Mouse (Mus musculus): ENCODE measurements around the gene Tcf12. TPM values are rescaled to one million over a fixed set of nuclear protein-coding genes. Genes with fewer than 3 reads are reported as not detected.

Gene Tcf12
- total RNA-seq, 1 experiment from 2014 or later, result 69.8 TPM

DNA sequence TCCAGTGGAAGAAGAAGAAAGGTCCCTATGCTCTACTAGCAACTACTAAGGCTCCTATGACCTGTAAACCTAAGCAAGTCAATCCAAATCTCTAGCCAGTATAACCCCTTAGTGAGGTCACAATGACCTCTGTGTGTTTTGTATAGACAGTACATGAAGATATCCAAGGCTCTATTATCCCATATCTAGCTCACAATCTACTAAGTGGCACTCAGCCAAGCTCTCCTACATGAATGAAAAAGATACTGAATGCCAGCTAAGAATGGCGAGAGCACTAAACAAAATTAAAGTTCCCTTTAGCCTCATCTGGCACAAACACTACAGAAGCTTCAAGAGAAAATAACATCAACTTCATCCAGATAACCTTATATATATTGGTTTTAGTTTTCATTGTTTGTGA is 103.0 kb downstream of the Tcf12 start:
- no peak for ATAC-seq (ENCODE audit: extremely low read depth, insufficient number of reproducible peaks, low FRiP score, poor library complexity, severe bottlenecking)

DNA sequence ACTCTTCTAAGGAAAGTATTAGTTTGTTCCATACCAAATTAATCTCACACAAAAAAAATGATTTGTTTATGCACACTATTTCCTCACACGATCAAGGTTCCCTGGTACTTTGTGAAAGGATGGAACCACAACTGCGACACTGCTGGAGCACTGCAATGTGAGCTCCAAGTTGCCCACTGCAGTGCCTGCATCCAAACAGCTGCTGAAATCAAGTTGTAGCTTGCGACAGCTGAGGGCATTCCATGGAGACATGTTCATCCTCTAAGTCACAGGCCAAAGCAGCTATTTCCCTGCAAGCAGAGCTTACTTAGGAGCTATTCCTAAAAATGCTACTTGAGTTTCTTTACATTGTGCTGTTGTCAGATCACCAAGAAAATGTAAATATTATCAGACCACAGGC is 120.5 kb downstream of the Tcf12 start:
- no peak for ATAC-seq (ENCODE audit: extremely low read depth, insufficient number of reproducible peaks, low FRiP score, poor library complexity, severe bottlenecking)

GRCm38 (mm10) chr9:71990376-71990775 is 121.3 kb downstream of the Tcf12 start:
- no peak for ATAC-seq (ENCODE audit: extremely low read depth, insufficient number of reproducible peaks, low FRiP score, poor library complexity, severe bottlenecking)

DNA sequence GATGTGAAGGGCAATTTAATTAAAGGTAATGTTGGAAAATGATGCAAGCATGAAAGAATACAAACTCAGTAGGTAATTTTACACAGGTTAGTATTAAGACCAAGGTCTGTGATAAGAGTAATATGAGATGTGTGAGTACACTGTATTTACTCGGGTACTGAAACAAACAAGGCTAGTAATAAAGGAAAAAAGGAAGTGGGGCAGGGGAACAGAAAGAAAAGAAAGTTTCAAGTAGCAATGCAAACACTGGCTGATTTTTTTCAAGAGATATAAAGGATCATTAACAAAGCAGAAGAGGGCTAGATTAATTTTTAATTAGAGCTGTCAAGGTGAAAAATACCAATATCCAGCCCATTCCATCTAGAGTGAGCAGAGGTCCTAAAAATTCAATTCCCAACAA is 122.0 kb downstream of the Tcf12 start:
- ATAC-seq (ENCODE audit: extremely low read depth, insufficient number of reproducible peaks, low FRiP score, poor library complexity, severe bottlenecking), result no peak

- ATAC-seq (ENCODE audit: extremely low read depth, insufficient number of reproducible peaks, low FRiP score, poor library complexity, severe bottlenecking), result no peak
Measured at GRCm38 (mm10) chr9:71986716-71987115, 125.0 kb downstream of the Tcf12 start.

DNA sequence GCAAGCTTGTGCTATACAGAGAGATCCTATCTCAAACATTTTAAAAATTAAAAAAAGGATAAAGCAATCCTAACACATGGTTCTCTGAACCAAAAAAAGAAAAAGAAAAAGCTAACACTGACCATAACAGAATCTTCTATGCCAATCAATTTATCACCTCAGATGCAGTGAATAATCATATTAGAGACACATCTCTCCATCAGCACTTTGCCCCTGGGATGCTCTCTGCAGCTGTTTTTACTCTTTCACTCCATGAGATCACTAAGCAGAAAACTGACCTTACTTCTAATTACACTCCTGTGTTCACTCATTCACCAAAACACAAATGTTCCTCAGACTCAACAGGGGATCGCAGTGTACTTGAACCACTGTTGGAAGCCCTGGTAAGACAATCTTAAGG is 128.8 kb downstream of the Tcf12 start:
- no peak for ATAC-seq (ENCODE audit: extremely low read depth, insufficient number of reproducible peaks, low FRiP score, poor library complexity, severe bottlenecking)

- ATAC-seq (ENCODE audit: extremely low read depth, insufficient number of reproducible peaks, low FRiP score, poor library complexity, severe bottlenecking), result no peak
Measured at GRCm38 (mm10) chr9:71981071-71981470, 130.6 kb downstream of the Tcf12 start.

GRCm38 (mm10) chr9:71980579-71980978 is 131.1 kb downstream of the Tcf12 start:
- ATAC-seq (ENCODE audit: extremely low read depth, insufficient number of reproducible peaks, low FRiP score, poor library complexity, severe bottlenecking), result no peak

DNA sequence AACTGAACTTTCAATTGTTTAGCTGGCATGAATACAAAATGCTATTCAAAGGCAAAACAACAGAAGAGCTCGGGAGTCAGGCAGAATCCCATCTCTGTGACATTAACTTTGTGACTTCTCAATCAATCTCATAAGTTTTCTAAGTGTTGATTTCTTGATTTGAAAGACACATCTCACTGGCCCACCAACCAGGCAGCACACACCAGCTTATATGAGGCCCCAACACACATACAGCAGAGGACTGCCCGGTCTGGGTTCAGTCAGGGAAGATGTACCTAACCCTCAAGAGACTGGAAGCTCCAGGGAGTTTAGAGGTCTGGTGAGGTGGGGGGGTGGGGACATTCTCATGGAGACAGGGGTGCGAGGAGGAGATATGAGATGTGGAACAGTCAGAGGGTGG is 132.8 kb downstream of the Tcf12 start:
- no peak for ATAC-seq (ENCODE audit: extremely low read depth, insufficient number of reproducible peaks, low FRiP score, poor library complexity, severe bottlenecking)

DNA sequence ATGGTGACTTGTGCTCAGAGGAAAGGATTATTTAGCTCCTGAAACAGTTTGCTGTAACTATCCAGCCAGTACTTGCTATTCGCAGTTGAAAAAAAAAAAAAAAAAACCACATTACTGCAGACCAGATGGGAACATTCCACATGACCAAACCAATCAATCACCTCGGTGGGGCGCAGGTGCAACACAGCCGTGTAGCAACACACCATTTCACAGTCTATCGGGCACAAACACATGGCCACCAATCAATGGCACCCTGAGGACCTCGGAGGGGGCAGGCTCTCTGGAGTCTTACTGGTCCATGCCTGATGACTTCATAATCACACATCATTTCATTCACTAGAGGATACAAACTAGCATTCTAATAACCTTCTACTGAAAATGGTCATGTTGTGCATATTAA is 135.6 kb downstream of the Tcf12 start:
- ATAC-seq (ENCODE audit: extremely low read depth, insufficient number of reproducible peaks, low FRiP score, poor library complexity, severe bottlenecking), result peak; percentile 26; the same call in 1 of the 2 replicates

GRCm38 (mm10) chr9:71975141-71975540 is 136.5 kb downstream of the Tcf12 start:
- no peak for ATAC-seq (ENCODE audit: extremely low read depth, insufficient number of reproducible peaks, low FRiP score, poor library complexity, severe bottlenecking)

GRCm38 (mm10) chr9:71974541-71974959 is 137.1 kb downstream of the Tcf12 start:
- no peak for ATAC-seq (ENCODE audit: extremely low read depth, insufficient number of reproducible peaks, low FRiP score, poor library complexity, severe bottlenecking)

GRCm38 (mm10) chr9:71964039-71964438 is 147.6 kb downstream of the Tcf12 start:
- ATAC-seq (ENCODE audit: extremely low read depth, insufficient number of reproducible peaks, low FRiP score, poor library complexity, severe bottlenecking), result no peak

- ATAC-seq (ENCODE audit: extremely low read depth, insufficient number of reproducible peaks, low FRiP score, poor library complexity, severe bottlenecking), result no peak
Measured at GRCm38 (mm10) chr9:71960026-71960396, 151.7 kb downstream of the Tcf12 start.

GRCm38 (mm10) chr9:71959259-71960025 is 152.2 kb downstream of the Tcf12 start:
- ATAC-seq (ENCODE audit: extremely low read depth, insufficient number of reproducible peaks, low FRiP score, poor library complexity, severe bottlenecking), result no peak

DNA sequence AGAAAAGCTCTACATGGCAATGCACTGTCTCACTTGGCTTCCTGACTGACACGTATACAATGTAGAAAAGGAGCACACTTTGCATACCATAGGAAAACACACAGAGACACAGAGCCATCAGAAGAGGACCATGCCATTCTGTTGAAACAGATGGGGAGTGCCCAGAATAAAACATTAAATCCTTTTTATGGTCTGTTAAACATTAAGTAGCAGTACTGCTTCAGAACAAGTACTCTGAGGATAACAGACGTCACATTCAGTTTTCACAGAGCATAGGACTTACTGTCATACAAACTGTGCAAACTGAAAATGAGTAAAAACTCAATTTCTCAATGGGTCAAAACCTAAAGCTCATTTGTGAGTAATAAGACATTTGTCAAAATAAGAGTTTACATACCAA is 158.5 kb downstream of the Tcf12 start:
- ATAC-seq (ENCODE audit: extremely low read depth, insufficient number of reproducible peaks, low FRiP score, poor library complexity, severe bottlenecking), result no peak

GRCm38 (mm10) chr9:71952621-71953076 is 159.0 kb downstream of the Tcf12 start:
- peak; percentile 55; the same call in 1 of the 2 replicates for ATAC-seq (ENCODE audit: extremely low read depth, insufficient number of reproducible peaks, low FRiP score, poor library complexity, severe bottlenecking)

DNA sequence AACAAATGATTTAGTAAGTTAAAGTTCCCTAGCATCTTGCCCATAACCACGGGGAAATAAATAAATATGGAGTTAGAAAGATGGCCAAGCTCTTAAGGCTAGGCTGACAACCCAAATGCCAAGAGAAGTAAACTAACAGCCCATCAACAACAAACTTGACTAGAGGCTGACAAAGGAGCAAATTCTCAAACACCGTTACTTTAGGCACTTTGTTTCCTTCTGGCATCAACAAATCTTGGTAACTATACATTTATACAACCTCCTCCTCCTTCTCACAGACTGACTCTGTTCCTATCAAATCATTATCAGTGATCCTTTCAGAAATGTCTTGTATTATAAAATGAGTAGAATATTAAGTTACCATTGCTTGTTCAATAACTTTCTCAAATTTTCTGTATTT is 159.7 kb downstream of the Tcf12 start:
- ATAC-seq (ENCODE audit: extremely low read depth, insufficient number of reproducible peaks, low FRiP score, poor library complexity, severe bottlenecking), result no peak

DNA sequence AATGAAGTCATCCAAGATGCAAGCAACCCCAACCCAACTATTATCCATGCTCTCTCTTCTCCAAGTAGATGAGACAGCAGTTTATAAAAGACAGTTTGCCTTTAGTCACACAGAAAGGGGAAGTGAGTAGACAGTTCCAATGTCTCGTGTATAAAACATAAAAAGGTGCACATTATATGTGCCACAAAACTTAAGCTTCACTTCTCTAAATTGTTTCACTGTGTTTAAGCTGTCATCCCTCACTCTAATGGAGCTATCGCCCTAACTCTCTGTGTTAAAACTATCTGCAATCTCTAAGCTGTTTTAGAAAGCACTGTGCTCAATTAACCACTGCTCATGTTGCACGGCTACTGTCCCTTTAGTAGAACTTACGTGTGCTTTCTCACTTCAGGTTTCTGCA is 160.3 kb downstream of the Tcf12 start:
- peak; percentile 58 for ATAC-seq (ENCODE audit: extremely low read depth, insufficient number of reproducible peaks, low FRiP score, poor library complexity, severe bottlenecking)

DNA sequence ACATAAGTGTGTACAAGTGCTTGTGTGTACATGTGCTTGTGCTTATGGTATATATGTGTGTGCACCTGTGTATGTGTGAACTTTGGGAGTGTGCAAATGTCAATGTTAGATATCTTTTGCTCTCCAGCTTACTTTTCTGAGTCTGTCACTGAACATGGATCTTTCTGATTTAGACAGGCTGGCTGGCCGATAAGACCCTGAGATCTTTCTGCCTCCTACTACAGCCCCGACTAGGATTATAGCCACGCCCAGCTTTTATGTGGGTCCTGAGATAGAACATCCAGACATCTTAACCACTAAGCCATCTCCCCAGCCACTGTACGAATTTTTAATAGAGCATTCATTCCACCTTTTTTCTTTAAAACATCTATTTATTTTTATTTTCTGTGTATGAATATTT is 166.9 kb downstream of the Tcf12 start:
- ATAC-seq (ENCODE audit: extremely low read depth, insufficient number of reproducible peaks, low FRiP score, poor library complexity, severe bottlenecking), result no peak

DNA sequence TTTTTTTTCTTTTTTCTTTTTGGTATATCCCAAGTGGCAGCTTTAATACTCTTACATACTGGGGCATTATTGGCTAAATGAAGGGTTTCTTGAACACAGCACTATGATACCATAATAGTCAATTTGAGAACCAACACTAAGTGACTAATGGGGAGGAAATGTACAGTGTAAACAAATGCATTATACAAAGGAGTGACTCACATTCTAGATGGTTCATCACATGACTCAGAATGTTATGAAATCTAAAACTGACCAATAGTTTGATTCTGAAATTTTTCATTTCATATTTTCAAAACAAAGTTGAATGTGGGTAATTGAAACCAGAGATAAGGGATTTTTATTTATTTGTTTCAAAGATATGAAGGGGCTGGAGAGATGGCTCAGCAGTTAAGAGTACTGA is 169.2 kb downstream of the Tcf12 start:
- ATAC-seq (ENCODE audit: extremely low read depth, insufficient number of reproducible peaks, low FRiP score, poor library complexity, severe bottlenecking), result no peak

Measured in neutrophil, adult 5-6 weeks (primary cell).